Mouse (Mus musculus): ENCODE measurements around the gene B4galnt3.
"Not testable (repeated sequence)": the region's sequence is repeated elsewhere in the genome, so short reads cannot be mapped to it uniquely, and the experiment has no call there.

The B4galnt3 gene

GRCm38 (mm10) chr6:120294056-120294784 lies at the start of gene B4galnt3, which contains the start of gene D330020A13Rik:
Gene B4galnt3, minus strand, starts transcription at chr6:120294559.
Gene D330020A13Rik, plus strand, starts transcription at chr6:120294364.
- DNase-seq: peak; percentile 12 to 23

- no peak for DNase-seq
Measured at GRCm38 (mm10) chr6:120343992-120344391, 49.6 kb upstream of the B4galnt3 start.

- no peak for DNase-seq
Measured at GRCm38 (mm10) chr6:120332351-120332750, 38.0 kb upstream of the B4galnt3 start.

GRCm38 (mm10) chr6:120324295-120324927 lies 30.1 kb upstream of the B4galnt3 start:
- DNase-seq: peak in 1 of 2 experiments; percentile 6

DNA sequence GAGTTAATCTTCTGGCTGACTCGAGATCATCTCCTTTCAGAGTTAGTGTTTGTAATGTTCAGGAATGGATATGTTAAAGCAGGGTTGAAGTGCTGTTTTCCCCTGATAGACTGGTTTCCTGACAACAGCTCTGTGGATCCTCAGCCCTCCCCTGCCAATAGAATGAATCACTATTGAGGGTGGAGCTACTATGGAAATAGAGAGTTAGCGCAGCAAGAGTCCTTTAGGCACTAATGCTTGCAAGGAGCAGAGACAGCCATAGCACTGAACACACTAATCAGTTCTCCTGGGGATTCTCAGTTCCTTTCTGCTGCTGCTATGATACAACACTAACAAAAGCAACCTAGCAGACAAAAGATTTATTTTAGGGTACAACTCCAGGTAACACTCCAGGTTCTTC lies 26.0 kb upstream of the B4galnt3 start:
- no peak for DNase-seq

DNA sequence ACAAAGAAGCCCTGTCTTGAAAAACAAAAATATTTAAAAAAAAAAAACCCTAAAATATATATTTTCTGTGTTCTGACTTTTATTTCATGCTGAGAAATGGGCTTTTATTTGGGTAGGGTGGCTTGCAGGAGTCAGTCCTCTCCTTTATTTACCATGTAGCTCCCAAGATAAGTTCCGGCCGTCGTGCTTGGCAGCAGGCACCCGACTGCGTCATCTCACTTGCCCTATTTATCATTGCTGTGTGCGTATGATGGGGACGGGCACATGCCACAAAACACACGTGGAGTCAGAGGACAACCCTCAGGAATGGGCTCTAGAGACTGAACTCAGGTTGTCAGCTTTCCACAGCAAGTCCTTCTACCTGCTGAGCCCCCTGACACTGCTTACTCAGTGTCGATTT lies 24.8 kb upstream of the B4galnt3 start:
- no peak for DNase-seq

GRCm38 (mm10) chr6:120318303-120318940 lies 24.1 kb upstream of the B4galnt3 start:
- no peak for DNase-seq

DNA sequence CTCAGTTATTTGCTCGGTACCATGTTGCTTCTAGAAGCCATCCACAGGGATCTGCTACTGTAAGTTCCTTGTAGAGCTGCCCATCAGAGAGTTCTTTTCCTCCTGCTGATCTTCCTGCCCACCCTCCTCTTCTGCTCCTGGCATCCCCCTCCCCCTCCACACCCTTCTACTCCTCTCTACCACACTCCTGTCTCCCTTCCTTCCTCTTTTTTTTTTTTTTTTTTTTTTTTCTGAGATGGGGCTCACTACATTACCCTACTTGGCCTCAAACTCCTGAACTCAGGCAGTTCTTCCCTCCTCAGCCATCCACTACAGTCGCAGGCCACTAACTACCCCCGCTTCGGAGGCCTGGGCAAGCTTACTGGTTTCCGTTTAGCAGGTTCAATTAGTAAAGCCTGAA lies 18.1 kb upstream of the B4galnt3 start:
- no peak for DNase-seq

DNA sequence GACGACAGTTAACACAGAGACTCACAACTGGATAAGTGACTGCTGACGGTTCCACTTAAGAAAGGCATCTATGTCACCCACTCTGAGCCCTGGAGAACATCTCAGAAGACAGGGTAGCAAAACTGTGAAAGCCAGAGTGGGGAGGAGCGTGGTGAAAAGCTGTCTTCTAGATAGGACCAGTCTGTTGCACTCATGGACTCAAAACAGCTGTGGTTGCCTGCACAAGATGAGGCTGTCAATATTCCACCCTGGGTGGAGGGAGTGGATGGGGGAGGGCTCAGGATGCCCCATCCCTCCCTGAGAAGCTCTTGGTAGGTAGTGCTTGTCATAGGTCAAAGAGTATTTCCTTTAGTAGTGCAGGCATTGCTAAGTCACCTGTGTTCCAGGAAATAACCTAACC lies 15.4 kb upstream of the B4galnt3 start:
- DNase-seq: no peak

DNA sequence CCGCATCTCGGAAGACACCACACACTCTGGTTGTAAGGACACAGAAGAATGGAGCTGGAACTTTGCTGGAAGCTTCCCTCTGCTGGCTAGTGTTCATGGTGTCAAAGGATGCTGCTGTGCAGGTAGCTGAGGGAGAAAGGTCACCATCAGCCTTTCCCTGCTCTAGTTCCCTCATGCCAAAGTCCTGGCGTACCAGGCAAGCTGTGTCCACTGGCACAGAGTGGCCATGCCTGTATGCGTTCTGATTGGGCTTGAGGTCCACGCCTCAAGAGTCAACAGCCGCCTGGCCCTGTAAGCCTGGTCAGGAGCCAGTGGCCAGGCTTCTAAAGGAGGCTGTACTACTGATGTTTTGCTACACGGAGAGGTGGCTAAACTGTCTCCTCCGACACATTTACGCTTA lies 15.0 kb upstream of the B4galnt3 start:
- no peak for DNase-seq

- no peak for DNase-seq
Measured at GRCm38 (mm10) chr6:120306859-120307594, 12.7 kb upstream of the B4galnt3 start.

- no peak for DNase-seq
Measured at GRCm38 (mm10) chr6:120302755-120303316, 8.5 kb upstream of the B4galnt3 start.

DNA sequence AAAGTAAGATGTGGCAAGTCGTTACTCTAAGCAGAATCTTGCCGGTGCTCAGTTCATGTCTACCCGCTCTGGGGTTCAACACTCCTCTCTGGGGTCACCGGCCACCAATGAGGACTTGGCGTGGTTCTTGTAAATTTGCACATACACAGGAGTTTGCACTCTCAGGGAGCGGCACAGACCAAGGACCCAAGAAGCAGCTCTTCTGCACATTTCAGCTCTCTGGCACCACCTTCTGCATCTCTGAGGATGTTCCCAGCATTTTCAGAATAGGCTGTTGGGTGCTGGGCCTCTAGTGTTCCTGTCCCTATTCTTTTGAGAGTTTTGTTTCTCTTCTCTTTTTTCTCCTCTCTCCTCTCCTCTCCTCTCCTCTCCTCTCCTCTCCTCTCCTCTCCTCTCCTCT lies 6.8 kb upstream of the B4galnt3 start:
- DNase-seq: no peak

DNA sequence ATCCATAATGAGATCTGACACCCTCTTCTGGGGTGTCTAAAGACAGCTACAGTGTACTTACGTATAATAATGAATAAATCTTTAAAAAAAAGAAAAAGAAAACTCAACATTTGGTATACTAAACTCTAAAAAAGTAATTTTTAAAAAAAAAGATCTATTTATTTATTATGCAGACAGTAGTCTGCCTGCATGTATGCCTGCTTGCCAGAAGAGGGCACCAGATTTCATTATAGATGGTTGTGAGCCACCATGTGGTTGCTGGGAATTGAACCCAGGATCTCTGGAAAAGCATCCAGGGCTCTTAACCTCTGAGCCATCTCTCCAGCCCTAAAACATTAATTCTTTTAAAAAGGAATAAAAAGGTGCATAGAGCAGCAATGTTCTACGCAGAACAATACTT lies 2.2 kb upstream of the B4galnt3 start:
- DNase-seq: not testable (repeated sequence)

GRCm38 (mm10) chr6:120294785-120295133 lies 400 bp upstream of the B4galnt3 start:
- DNase-seq: peak; percentile 9 to 29

DNA sequence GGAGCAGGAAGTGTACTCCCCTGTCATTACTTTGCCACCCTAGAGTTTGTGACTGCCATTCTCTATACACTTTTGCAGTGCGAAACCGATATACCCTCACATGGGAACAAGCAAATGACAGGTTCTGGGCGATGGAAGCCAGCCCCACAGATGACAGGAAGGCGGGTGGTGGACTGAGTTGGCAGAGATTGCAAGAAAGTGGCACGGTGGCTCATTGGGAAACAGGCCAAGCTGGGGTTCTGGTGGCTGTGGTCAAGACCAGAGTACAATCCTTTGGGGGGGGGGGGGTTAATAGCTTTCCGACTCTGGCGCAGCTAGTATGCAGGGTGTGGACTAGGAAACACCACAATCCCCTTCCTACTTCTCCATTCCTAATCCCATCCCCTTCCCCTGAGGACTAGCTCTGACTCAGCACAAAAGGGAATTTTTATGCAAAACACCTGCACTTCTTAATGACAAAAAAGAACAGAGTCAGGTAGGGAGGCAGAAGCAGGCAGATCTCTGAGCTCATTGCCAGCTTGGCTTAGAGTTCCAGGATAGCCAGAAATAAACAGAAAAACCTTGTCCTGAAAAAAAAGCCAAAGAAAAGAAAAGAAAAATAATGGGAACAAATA lies 2.9 kb downstream of the B4galnt3 start:
- DNase-seq: no peak

GRCm38 (mm10) chr6:120289430-120289829 lies 4.9 kb downstream of the B4galnt3 start:
- DNase-seq: no peak

DNA sequence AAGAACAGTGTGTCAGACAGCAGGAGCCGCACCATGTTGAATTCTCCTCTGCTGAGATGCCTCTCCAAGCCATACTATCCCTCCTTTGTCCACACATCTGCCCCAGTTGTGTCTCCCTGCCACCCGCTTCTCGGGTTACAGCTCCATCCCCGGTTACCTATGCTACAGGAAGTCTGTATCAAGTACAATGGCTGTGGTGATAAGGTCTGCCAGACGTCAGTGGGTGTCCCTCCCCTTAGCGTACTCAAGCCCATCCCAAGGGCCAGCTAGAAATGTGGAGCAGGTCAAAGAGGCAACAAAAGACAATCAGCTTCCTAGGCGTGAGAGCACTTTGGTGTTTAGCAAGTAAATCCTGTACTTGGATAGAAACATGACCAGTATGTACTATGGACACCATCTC lies 5.8 kb downstream of the B4galnt3 start:
- DNase-seq: no peak

GRCm38 (mm10) chr6:120287279-120287678 lies 7.1 kb downstream of the B4galnt3 start:
- no peak for DNase-seq

GRCm38 (mm10) chr6:120276874-120277449 lies 17.4 kb downstream of the B4galnt3 start:
- no peak for DNase-seq

- no peak for DNase-seq
Measured at GRCm38 (mm10) chr6:120275301-120275700, 19.1 kb downstream of the B4galnt3 start.

DNA sequence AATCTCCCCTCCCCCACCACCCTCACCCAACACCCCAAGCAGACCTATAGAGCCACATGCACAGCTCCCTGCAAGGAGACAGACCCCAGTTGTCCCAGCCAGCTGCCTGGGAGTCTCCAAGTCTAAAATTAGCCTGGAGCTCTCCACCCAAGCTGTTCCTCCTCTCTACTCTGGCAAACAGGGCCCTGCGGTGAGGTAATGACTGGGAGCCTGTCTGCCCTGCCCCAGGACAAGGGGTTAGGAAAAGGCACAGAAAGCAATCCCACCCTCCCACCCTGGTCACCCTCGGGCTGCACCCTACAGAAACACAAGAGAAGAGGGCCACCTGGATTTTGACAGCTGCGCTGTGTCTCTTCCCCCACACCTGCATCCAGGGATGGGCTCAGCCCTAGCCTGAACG lies 19.5 kb downstream of the B4galnt3 start:
- DNase-seq: no peak

Data from thymus, adult 18-20 months (tissue).